Mouse (Mus musculus) brain, embryonic 14.5 days (tissue): Measurements from ENCODE around the gene Lonp1.

Experiments
- CTCF ChIP-seq: fragments of 200-500 bp; IDR thresholded peaks from 2 replicates; pipeline ENCODE4 v1.5.1; 2012; ENCODE audit warnings: inconsistent platforms, mild to moderate bottlenecking, moderate library complexity, borderline replicate concordance; ENCODE audit not compliant: insufficient read depth, insufficient read length; ENCODE audit errors: extremely low read depth
- POLR2A ChIP-seq: fragments of 200-500 bp; IDR thresholded peaks from 2 replicates; pipeline ENCODE4 v1.6.1; 2012; ENCODE audit warnings: mild to moderate bottlenecking, inconsistent platforms, borderline replicate concordance; ENCODE audit not compliant: poor library complexity, insufficient read depth, insufficient read length, severe bottlenecking; ENCODE audit errors: extremely low read depth

- TF ChIP-seq CTCF (peak; percentile 11; the same call in 1 of the 2 replicates), POLR2A (peak; percentile 86)
These were observed 42.2 kb downstream of the Lonp1 start, which contains the start of the genes Safb2 and Safb for GRCm38 (mm10) chr17:56584257-56585130.
